Mouse (Mus musculus): Measurements from ENCODE around the gene Cltc.

DNA sequence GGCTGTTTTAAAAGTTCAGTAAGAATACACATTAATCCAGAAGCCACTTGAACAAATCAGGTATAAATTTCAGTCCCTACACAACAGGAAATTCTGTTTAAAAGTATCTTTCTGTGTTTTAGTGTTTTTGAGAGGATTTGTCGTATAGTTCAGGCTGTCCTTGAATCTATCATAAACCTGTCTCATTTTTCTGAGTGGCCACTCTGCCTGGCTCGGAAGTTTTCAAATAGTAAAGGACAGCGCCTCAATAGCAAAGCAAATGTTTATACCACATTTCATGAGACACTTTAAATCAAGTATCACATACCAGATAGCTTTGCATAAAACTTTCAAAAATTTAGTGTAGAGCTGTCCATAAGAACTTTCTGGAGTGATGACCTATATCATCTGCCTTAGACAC lies 39.0 kb downstream of the Cltc start:
- TF ChIP-seq CTCF (IDR thresholded peaks at IDR 0.05; ENCODE audit: extremely low read depth, insufficient read depth, low read length) (no peak), POLR2A (IDR thresholded peaks at IDR 0.05; ENCODE audit: extremely low read depth, insufficient read depth, low read length) (no peak)

Data from cortical plate, adult 2 months (tissue).